Mouse (Mus musculus): Measurements from ENCODE around the gene Afap1l2. TPM values are rescaled to one million over a fixed set of nuclear protein-coding genes. Genes with fewer than 3 reads are reported as not detected.

The Afap1l2 gene
- polyA plus RNA-seq, 1 experiment: 0.90 TPM

DNA sequence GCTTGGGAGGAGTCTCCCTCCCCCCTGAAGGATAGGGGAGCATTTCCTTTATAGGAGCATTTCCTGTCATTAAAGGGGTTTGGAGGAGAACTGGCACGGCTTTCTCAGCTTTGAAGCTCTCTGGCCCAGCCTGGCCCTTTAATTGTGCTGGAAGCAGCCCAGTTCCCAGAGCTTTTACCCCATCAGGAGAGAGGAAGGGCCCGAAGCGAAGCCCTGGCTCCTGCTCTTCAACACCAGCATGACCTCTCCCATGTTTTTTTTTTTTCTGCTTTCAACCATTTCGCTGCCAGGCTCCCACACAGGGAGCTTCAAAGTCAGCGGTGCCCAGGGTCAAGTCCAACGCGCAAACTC is 4.6 kb downstream of the Afap1l2 start:
- TF ChIP-seq MYOD1 (IDR thresholded peaks at IDR 0.05; ENCODE audit: control insufficient read depth, insufficient read length, low read depth): no peak
- TF ChIP-seq MYOG (IDR thresholded peaks at IDR 0.05; ENCODE audit: control insufficient read depth, extremely low read depth, insufficient read length): no peak
- no peak for TF ChIP-seq FOSL1 (IDR thresholded peaks at IDR 0.05; ENCODE audit: insufficient read depth, low read length, poor library complexity, severe bottlenecking)
- TF ChIP-seq MAX (IDR thresholded peaks at IDR 0.05): no peak
- no peak for TF ChIP-seq USF1 (IDR thresholded peaks at IDR 0.05; ENCODE audit: low read depth)
- no peak for TF ChIP-seq CEBPB (IDR thresholded peaks at IDR 0.05; ENCODE audit: low read depth)
- TF ChIP-seq CTCF (IDR thresholded peaks at IDR 0.05; ENCODE audit: control insufficient read depth, insufficient read depth, insufficient read length): no peak
- H3K79me3 ChIP-seq (ENCODE audit: low read depth): no peaks in the 10 kb centered on the region
- no peak overlapping the region for H3K4me3 ChIP-seq (ENCODE audit: insufficient read depth, poor library complexity, severe bottlenecking)

DNA sequence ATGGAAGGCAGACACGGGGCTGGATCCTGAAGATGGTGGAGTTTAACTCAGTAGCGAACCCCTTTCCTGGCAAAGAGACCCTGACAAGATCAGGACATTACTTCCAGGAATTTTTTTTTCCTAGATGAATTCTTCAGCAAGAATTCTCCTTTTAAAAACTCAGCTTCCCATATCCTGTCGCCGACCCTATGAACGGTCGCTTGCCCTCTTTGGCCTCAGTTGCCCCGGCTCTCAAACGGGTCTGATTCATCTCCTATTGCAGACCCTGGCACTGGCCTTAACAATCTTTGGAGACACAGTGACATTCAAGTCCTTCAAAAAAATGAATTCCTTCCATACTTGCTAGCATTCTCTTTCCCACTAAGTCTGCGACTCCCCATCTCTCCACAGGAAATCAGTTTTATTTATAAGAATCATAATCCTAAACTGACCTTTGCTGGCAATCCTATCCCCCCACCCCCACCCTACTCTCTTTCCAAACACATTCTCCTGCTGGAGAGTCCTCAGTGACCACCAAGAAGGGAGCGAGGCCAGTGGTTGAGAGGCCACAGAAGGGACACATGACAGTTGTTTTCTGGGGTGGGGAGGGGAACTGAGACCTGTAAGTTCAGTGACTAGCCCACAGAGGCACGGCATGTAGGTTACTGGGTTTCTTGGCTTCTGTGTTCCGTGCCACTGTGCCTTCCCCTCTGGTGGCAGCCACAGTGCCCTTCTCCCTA is 5.1 kb downstream of the Afap1l2 start:
- Histone ChIP-seq H3K27me3 (ENCODE audit: control insufficient read depth, insufficient read depth, insufficient read length) (no peaks in the 10 kb centered on the region), H3ac (ENCODE audit: control insufficient read depth, insufficient read length, low read depth) (no peak overlapping the region), H3K79me2 (ENCODE audit: control insufficient read depth, insufficient read depth) (no peaks in the 10 kb centered on the region), H3K36me3 (ENCODE audit: control insufficient read depth, insufficient read depth) (no peaks in the 10 kb centered on the region), H3K4me3 (ENCODE audit: insufficient read depth, poor library complexity, severe bottlenecking) (no peak overlapping the region), H3K79me3 (ENCODE audit: low read depth) (no peaks in the 10 kb centered on the region)
- TF ChIP-seq MYOG (IDR thresholded peaks at IDR 0.05; ENCODE audit: control insufficient read depth, extremely low read depth, insufficient read length) (no peak), MYOD1 (IDR thresholded peaks at IDR 0.05; ENCODE audit: control insufficient read depth, insufficient read length, low read depth) (no peak), FOSL1 (IDR thresholded peaks at IDR 0.05; ENCODE audit: insufficient read depth, low read length, poor library complexity, severe bottlenecking) (no peak), USF1 (IDR thresholded peaks at IDR 0.05; ENCODE audit: low read depth) (no peak), MAX (IDR thresholded peaks at IDR 0.05) (no peak), CTCF (IDR thresholded peaks at IDR 0.05; ENCODE audit: control insufficient read depth, insufficient read depth, insufficient read length) (no peak), CEBPB (IDR thresholded peaks at IDR 0.05; ENCODE audit: low read depth) (no peak)

More for the DNA sequence above, 4.6 kb downstream of the Afap1l2 start:
- no peak overlapping the region for H3ac ChIP-seq (ENCODE audit: control insufficient read depth, insufficient read length, low read depth)
- H3K27me3 ChIP-seq (ENCODE audit: control insufficient read depth, insufficient read depth, insufficient read length): no peaks in the 10 kb centered on the region
- H3K79me2 ChIP-seq (ENCODE audit: control insufficient read depth, insufficient read depth): no peaks in the 10 kb centered on the region
- H3K36me3 ChIP-seq (ENCODE audit: control insufficient read depth, insufficient read depth): no peaks in the 10 kb centered on the region

DNA sequence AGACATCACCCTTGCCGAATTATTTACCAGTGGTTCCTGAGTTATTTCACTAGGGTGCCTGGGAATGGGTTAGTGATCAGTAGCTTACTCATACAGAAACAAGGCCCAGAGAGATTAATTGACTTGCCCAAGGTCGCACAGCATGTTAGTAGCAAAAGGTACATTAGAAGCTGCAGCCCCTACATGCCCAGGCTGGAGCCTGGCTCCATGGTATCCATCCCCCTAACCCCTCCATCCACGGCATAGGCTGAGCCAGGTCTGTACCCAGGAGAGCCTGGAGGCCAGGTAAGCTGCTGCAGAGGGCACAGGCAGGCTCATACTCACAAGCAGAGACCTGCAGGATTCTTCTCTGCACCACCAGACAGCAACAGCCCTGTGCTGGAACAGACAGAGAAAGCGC is 6.1 kb downstream of the Afap1l2 start:
- no peaks in the 10 kb centered on the region for H3K36me3 ChIP-seq (ENCODE audit: control insufficient read depth, insufficient read depth)
- H3K79me2 ChIP-seq (ENCODE audit: control insufficient read depth, insufficient read depth): no peaks in the 10 kb centered on the region
- no peaks in the 10 kb centered on the region for H3K79me3 ChIP-seq (ENCODE audit: low read depth)
- H3ac ChIP-seq (ENCODE audit: control insufficient read depth, insufficient read length, low read depth): no peak overlapping the region
- no peak for TF ChIP-seq MYOG (IDR thresholded peaks at IDR 0.05; ENCODE audit: control insufficient read depth, extremely low read depth, insufficient read length)
- no peak for TF ChIP-seq FOSL1 (IDR thresholded peaks at IDR 0.05; ENCODE audit: insufficient read depth, low read length, poor library complexity, severe bottlenecking)
- TF ChIP-seq USF1 (IDR thresholded peaks at IDR 0.05; ENCODE audit: low read depth): no peak
- TF ChIP-seq MAX (IDR thresholded peaks at IDR 0.05): no peak
- TF ChIP-seq MYOD1 (IDR thresholded peaks at IDR 0.05; ENCODE audit: control insufficient read depth, insufficient read length, low read depth): no peak
- no peak for TF ChIP-seq CEBPB (IDR thresholded peaks at IDR 0.05; ENCODE audit: low read depth)
- TF ChIP-seq CTCF (IDR thresholded peaks at IDR 0.05; ENCODE audit: control insufficient read depth, insufficient read depth, insufficient read length): no peak
- H3K4me3 ChIP-seq (ENCODE audit: insufficient read depth, poor library complexity, severe bottlenecking): no peak overlapping the region
- no peaks in the 10 kb centered on the region for H3K27me3 ChIP-seq (ENCODE audit: control insufficient read depth, insufficient read depth, insufficient read length)

DNA sequence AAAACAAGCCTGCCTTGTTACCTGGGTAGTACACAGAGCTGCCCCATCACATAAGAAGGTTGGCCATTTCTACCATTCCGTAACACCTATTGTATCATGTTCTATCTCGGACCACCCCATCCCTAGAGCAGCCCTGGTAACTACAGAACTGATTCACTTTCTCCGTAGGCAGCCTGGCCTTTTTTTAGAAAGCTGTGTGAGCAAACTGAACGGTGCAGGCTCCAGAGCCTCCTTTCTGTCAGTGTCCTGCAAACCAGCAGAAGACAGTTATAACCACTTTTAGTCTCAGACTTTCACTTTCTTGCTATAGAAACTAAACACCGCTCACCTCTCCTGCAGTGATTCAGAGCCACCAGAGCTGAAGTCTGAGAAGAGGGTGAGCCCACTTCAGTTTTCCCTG is 7.4 kb downstream of the Afap1l2 start:
- H3K36me3 ChIP-seq (ENCODE audit: control insufficient read depth, insufficient read depth): no peaks in the 10 kb centered on the region
- no peaks in the 10 kb centered on the region for H3K27me3 ChIP-seq (ENCODE audit: control insufficient read depth, insufficient read depth, insufficient read length)
- TF ChIP-seq USF1 (IDR thresholded peaks at IDR 0.05; ENCODE audit: low read depth): no peak
- no peak for TF ChIP-seq CTCF (IDR thresholded peaks at IDR 0.05; ENCODE audit: control insufficient read depth, insufficient read depth, insufficient read length)
- TF ChIP-seq MYOG (IDR thresholded peaks at IDR 0.05; ENCODE audit: control insufficient read depth, extremely low read depth, insufficient read length): no peak
- no peak for TF ChIP-seq FOSL1 (IDR thresholded peaks at IDR 0.05; ENCODE audit: insufficient read depth, low read length, poor library complexity, severe bottlenecking)
- no peak for TF ChIP-seq MYOD1 (IDR thresholded peaks at IDR 0.05; ENCODE audit: control insufficient read depth, insufficient read length, low read depth)
- TF ChIP-seq MAX (IDR thresholded peaks at IDR 0.05): no peak
- TF ChIP-seq CEBPB (IDR thresholded peaks at IDR 0.05; ENCODE audit: low read depth): no peak
- H3K4me3 ChIP-seq (ENCODE audit: insufficient read depth, poor library complexity, severe bottlenecking): no peak overlapping the region
- no peak overlapping the region for H3ac ChIP-seq (ENCODE audit: control insufficient read depth, insufficient read length, low read depth)
- H3K79me2 ChIP-seq (ENCODE audit: control insufficient read depth, insufficient read depth): no peaks in the 10 kb centered on the region
- no peaks in the 10 kb centered on the region for H3K79me3 ChIP-seq (ENCODE audit: low read depth)

DNA sequence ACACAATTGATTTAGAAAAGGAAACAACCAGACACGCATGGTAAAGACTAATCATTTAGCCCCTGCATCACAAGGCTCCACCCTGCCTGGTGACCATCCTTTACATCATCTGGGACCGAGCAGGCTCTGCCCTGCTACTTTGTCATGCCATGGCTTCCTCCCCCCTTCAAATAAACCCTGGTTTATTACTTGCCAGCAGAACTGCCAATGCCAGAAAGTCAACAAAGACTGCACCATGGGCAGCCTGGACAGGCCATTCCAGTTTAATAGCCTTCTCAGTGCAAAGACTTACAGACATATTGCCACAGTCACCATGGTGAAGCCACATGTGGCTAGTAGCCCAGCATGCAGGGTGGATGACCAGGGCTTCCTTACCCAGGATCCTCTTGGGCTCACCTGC is 8.2 kb downstream of the Afap1l2 start:
- H3K79me2 ChIP-seq (ENCODE audit: control insufficient read depth, insufficient read depth): no peaks in the 10 kb centered on the region
- no peaks in the 10 kb centered on the region for H3K36me3 ChIP-seq (ENCODE audit: control insufficient read depth, insufficient read depth)
- no peak overlapping the region for H3ac ChIP-seq (ENCODE audit: control insufficient read depth, insufficient read length, low read depth)
- no peaks in the 10 kb centered on the region for H3K27me3 ChIP-seq (ENCODE audit: control insufficient read depth, insufficient read depth, insufficient read length)
- no peaks in the 10 kb centered on the region for H3K79me3 ChIP-seq (ENCODE audit: low read depth)
- no peak for TF ChIP-seq CEBPB (IDR thresholded peaks at IDR 0.05; ENCODE audit: low read depth)
- TF ChIP-seq MYOG (IDR thresholded peaks at IDR 0.05; ENCODE audit: control insufficient read depth, extremely low read depth, insufficient read length): no peak
- TF ChIP-seq USF1 (IDR thresholded peaks at IDR 0.05; ENCODE audit: low read depth): no peak
- TF ChIP-seq MYOD1 (IDR thresholded peaks at IDR 0.05; ENCODE audit: control insufficient read depth, insufficient read length, low read depth): no peak
- no peak for TF ChIP-seq FOSL1 (IDR thresholded peaks at IDR 0.05; ENCODE audit: insufficient read depth, low read length, poor library complexity, severe bottlenecking)
- no peak for TF ChIP-seq MAX (IDR thresholded peaks at IDR 0.05)
- no peak for TF ChIP-seq CTCF (IDR thresholded peaks at IDR 0.05; ENCODE audit: control insufficient read depth, insufficient read depth, insufficient read length)
- H3K4me3 ChIP-seq (ENCODE audit: insufficient read depth, poor library complexity, severe bottlenecking): no peak overlapping the region
